Mouse (Mus musculus) midbrain, postnatal 0 days (tissue): Measurements from ENCODE around the gene A330070K13Rik. TPM values are rescaled to one million over a fixed set of nuclear protein-coding genes. Genes with fewer than 3 reads are reported as not detected.
A peak's percentile ranks its signal among the peaks of the same experiment; 100 is the strongest.

Source experiments
- ATAC-seq: fragments of 200-750 bp; cut with Nextera tagmentation; 2 replicates; pipeline ENCODE4 v1.8.0; 2017; ENCODE audit warnings: moderate number of reproducible peaks, mild to moderate bottlenecking, moderate TSS enrichment, moderate library complexity; ENCODE audit not compliant: low FRiP score
- DNase-seq: peaks from one replicate; pipeline ENCODE4 v3.0.0-alpha.2; 2015; ENCODE audit warnings: low spot score
- H3K27ac ChIP-seq: fragments of 300-500 bp; sonication (generic); 2 replicates; pipeline ENCODE4 v1.5.1; 2014; ENCODE audit warnings: low read depth, mild to moderate bottlenecking, low read length, mixed read lengths
- H3K27me3 ChIP-seq: fragments of 300-500 bp; sonication (generic); 2 replicates; pipeline ENCODE4 v1.6.1; 2014; ENCODE audit warnings: low read length, control low read depth, mixed read lengths; ENCODE audit not compliant: insufficient read depth
- H3K36me3 ChIP-seq: fragments of 300-500 bp; sonication (generic); 2 replicates; pipeline ENCODE4 v1.6.1; 2014; ENCODE audit warnings: low read length, control low read depth, mixed read lengths; ENCODE audit not compliant: insufficient read depth
- H3K4me1 ChIP-seq: fragments of 300-500 bp; sonication (generic); 2 replicates; pipeline ENCODE4 v1.6.1; 2014; ENCODE audit warnings: mild to moderate bottlenecking, control low read depth, antibody characterized with exemption, low read length, mixed read lengths; ENCODE audit not compliant: insufficient read depth
- H3K4me2 ChIP-seq: fragments of 300-500 bp; sonication (generic); 2 replicates; pipeline ENCODE4 v1.6.1; 2014; ENCODE audit warnings: low read depth, mild to moderate bottlenecking, low read length, mixed read lengths; ENCODE audit not compliant: poor library complexity, severe bottlenecking
- H3K4me3 ChIP-seq: fragments of 300-500 bp; sonication (generic); 2 replicates; pipeline ENCODE4 v1.5.1; 2014; ENCODE audit warnings: low read depth, mild to moderate bottlenecking, low read length, moderate library complexity
- H3K9ac ChIP-seq: fragments of 300-500 bp; sonication (generic); replicated peaks from 2 replicates; pipeline ENCODE4 v1.6.1; 2014; ENCODE audit warnings: mild to moderate bottlenecking, low read length, moderate library complexity, mixed read lengths; ENCODE audit not compliant: poor library complexity, severe bottlenecking
- H3K9me3 ChIP-seq: fragments of 300-500 bp; sonication (generic); 2 replicates; pipeline ENCODE4 v1.6.1; 2016; ENCODE audit warnings: low read length, control low read depth
- CTCF ChIP-seq: IDR thresholded peaks from 2 replicates; pipeline ENCODE4 v1.5.1; 2016; ENCODE audit warnings: antibody characterized with exemption, mild to moderate bottlenecking
- WGBS: fragments of 180-500 bp; shearing (Covaris S2); extraction: QIAGEN DNeasy Blood & Tissue Kit; methylation state at CpG from one replicate; pipeline ENCODE4 v1.1.7; 2014; 5-methylcytosine and 5-hydroxymethylcytosine counted together
- polyA plus RNA-seq: library from polyadenylated mRNA; unstranded; fragments of >200 nt; fragmentation: Nextera tagmentation; extraction: Ambion mirVana; gene quantifications from 2 replicates; pipeline ENCODE4 v1.2.1, GENCODE M21; 2015
- total RNA-seq: library from RNA; depleted of rRNA; stranded (reverse); fragments of >200 nt; gene quantifications from 2 replicates; pipeline ENCODE4 v1.2.3, GENCODE M21; 2014

A330070K13Rik gene
- total and polyA plus RNA-seq, 2 experiments from 2014 or later = 0.26 TPM; not detected in 1

DNA sequence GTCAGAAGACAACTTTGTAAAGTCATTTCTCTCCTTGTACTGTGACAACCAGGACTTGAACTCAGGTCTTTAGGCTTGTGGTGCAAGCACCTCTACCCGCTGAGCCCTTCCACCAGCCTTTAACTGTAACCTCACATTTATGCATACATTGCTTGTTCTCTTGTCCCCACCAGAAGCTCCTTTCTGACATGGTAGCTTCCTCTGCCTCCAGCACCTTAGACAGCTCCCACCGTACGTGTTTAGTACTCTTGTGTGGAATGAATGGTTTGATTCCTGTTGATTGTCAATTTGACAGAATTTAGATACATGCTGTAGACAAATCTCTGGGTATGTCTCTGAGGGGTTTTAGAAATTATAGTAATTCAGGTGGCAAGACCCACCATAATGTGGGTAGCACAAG is 20.7 kb downstream of the A330070K13Rik start:
- TF ChIP-seq CTCF = no peak
- H3K27me3 ChIP-seq = no peaks in the 10 kb centered on the region
- no peak overlapping the region for H3K4me3 ChIP-seq
- WGBS = 77% methylated on average over 3 of the region's 3 CpGs
- H3K4me2 ChIP-seq = no peak overlapping the region
- ATAC-seq (no peak), DNase-seq (no peak)
- no peaks in the 10 kb centered on the region for H3K4me1 ChIP-seq
- H3K9me3 ChIP-seq = no peaks in the 10 kb centered on the region
- no peak overlapping the region for H3K27ac ChIP-seq
- H3K9ac ChIP-seq = no peak overlapping the region
- H3K36me3 ChIP-seq = no peaks in the 10 kb centered on the region

DNA sequence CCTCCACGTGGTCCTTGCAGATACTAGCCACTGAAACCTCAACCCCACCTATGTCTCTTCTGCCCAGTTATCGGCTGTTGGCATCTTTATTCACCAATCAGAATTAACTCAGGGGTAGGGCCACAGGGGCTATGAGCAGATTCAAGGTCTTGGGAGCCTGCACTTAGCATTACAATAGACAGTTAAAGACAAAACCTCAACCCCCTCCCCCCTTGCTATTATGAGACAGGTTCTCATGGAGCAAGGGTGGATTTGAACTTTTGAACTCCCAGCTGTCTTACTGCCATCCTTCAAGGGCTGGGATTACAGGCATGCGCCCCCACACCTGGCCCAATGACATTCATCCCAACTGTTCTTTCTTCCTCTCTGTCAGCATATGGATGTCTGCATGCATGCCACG is 21.3 kb downstream of the A330070K13Rik start:
- Histone ChIP-seq H3K9me3 (no peaks in the 10 kb centered on the region), H3K4me1 (no peaks in the 10 kb centered on the region), H3K36me3 (no peaks in the 10 kb centered on the region), H3K9ac (no peak overlapping the region), H3K27ac (no peak overlapping the region), H3K27me3 (no peaks in the 10 kb centered on the region), H3K4me3 (no peak overlapping the region), H3K4me2 (no peak overlapping the region)
- TF ChIP-seq CTCF = no peak
- DNase-seq = no peak
- 70% methylated on average over 4 of the region's 4 CpGs for WGBS
- no peak for ATAC-seq

GRCm38 (mm10) chr5:130355223-130355622 is 29.2 kb downstream of the A330070K13Rik start:
- no peak overlapping the region for H3K9ac ChIP-seq
- WGBS = 66% methylated on average over 7 of the region's 7 CpGs
- H3K4me1 ChIP-seq = no peaks in the 10 kb centered on the region
- no peaks in the 10 kb centered on the region for H3K9me3 ChIP-seq
- H3K27me3 ChIP-seq = no peaks in the 10 kb centered on the region
- H3K27ac ChIP-seq = no peak overlapping the region
- peak; percentile 62 for TF ChIP-seq CTCF
- no peak for ATAC-seq
- H3K4me3 ChIP-seq = no peak overlapping the region
- peak; percentile 22 for DNase-seq
- no peaks in the 10 kb centered on the region for H3K36me3 ChIP-seq
- H3K4me2 ChIP-seq = no peak overlapping the region

DNA sequence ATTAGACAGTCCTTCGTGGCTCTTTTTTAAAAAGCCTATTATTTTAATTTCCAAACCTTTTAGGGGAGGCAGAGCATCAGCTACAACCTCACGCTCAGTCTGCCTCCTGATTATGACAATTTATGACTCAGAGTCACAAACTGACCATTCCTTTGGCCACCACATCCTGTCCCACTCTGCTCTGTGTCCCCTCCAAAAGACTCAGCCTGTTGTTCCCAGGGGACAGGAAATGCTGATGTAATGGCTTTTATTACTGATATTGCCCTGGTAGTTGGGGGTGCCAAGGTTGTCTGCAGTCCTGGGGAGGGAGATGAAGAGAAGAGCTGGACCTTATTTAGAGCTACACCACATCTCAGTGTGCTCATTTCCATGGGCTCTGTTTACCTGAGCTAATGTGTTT is 38.6 kb downstream of the A330070K13Rik start:
- Histone ChIP-seq H3K4me1 (no peaks in the 10 kb centered on the region), H3K9me3 (no peaks in the 10 kb centered on the region), H3K27me3 (no peaks in the 10 kb centered on the region), H3K4me2 (no peak overlapping the region), H3K4me3 (no peak overlapping the region), H3K36me3 (peaks cover 9% of the 10 kb centered on the region; the same call in 1 of the 2 replicates), H3K27ac (no peak overlapping the region), H3K9ac (no peak overlapping the region)
- no peak for TF ChIP-seq CTCF
- ATAC-seq = no peak
- 88% methylated on average over 2 of the region's 2 CpGs for WGBS
- DNase-seq = no peak

DNA sequence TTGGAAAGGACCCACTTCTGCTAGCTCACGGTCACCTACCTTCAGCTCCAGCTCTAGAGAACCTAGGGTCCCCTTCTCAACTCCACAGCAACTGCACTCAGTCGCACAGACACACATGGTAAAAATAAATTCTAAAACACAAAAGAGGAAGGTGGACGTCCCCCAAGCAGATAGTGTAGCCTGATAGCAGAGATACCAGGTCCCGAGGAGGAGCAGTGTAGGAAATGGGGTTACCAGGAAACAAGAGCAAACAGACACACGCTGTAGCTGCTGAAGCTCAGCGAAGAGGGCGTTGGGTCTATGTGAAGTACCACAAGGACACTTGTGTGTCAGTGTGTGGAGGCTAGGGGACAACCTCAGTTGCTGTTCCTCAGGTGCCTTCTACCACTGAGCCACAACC is 39.4 kb downstream of the A330070K13Rik start:
- ATAC-seq (no peak), DNase-seq (no peak)
- no peaks in the 10 kb centered on the region for H3K9me3 ChIP-seq
- 98% methylated on average over 7 of the region's 7 CpGs for WGBS
- no peaks in the 10 kb centered on the region for H3K4me1 ChIP-seq
- peaks cover 14% of the 10 kb centered on the region; the same call in 1 of the 2 replicates for H3K36me3 ChIP-seq
- no peak overlapping the region for H3K4me2 ChIP-seq
- no peak for TF ChIP-seq CTCF
- H3K27ac ChIP-seq = no peak overlapping the region
- no peak overlapping the region for H3K4me3 ChIP-seq
- no peak overlapping the region for H3K9ac ChIP-seq
- H3K27me3 ChIP-seq = no peaks in the 10 kb centered on the region

DNA sequence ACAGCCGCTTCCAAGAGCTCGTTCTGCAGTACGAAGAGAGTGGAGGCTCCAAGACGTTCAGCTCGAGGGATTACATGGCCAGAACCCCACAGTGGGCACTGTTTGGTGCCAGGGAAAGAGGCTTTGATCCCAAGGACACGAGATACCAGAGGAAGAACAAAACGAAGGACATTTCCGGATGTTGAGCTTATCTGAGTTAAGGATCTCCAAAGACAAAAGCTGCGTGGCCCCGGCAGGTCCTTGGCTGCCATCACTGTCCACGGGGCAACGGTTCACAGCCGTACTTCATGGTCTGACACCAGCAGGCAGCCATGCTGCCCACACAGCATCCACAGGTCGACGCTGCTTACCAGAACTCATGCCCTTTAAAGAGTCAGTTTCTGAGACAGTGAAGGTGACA is 43.8 kb downstream of the A330070K13Rik start:
- H3K4me2 ChIP-seq = no peak overlapping the region
- WGBS = 95% methylated on average over 15 of the region's 15 CpGs
- no peak overlapping the region for H3K27ac ChIP-seq
- no peak overlapping the region for H3K4me3 ChIP-seq
- ATAC-seq (no peak), DNase-seq (no peak)
- peaks cover 21% of the 10 kb centered on the region; the same call in 1 of the 2 replicates for H3K36me3 ChIP-seq
- H3K9ac ChIP-seq = no peak overlapping the region
- TF ChIP-seq CTCF = no peak
- H3K9me3 ChIP-seq = no peaks in the 10 kb centered on the region
- H3K4me1 ChIP-seq = no peaks in the 10 kb centered on the region
- H3K27me3 ChIP-seq = no peaks in the 10 kb centered on the region
